Mouse (Mus musculus) ES-CJ7 (cell line): Measurements from ENCODE around the gene Mib2.
A peak's percentile ranks its signal among the peaks of the same experiment; 100 is the strongest.
"Not testable (repeated sequence)": the region's sequence is repeated elsewhere in the genome, so short reads cannot be mapped to it uniquely, and the experiment has no call there.

ENCODE experiments used
- DNase-seq: peaks from one replicate; pipeline ENCODE4 v3.0.0; 2011; ENCODE audit warnings: low read depth, low spot score

Mib2 gene

GRCm38 (mm10) chr4:155668689-155669597 is at the start of gene Mib2:
Gene Mib2, minus strand, starts transcription at chr4:155669198.
- DNase-seq: peak; percentile 98

GRCm38 (mm10) chr4:155710521-155711252 is 41.7 kb upstream of the Mib2 start:
- DNase-seq: no peak

GRCm38 (mm10) chr4:155708988-155709387 is 40.0 kb upstream of the Mib2 start:
- no peak for DNase-seq

GRCm38 (mm10) chr4:155708582-155708981 is 39.6 kb upstream of the Mib2 start:
- DNase-seq: no peak

- peak; percentile 47 for DNase-seq
Observed at GRCm38 (mm10) chr4:155705592-155705929, 36.6 kb upstream of the Mib2 start.

- peak; percentile 96 for DNase-seq
Observed at GRCm38 (mm10) chr4:155704721-155705591, 36.0 kb upstream of the Mib2 start, which contains the start of gene Ssu72. Gene Ssu72, plus strand, starts transcription at chr4:155704800.

- no peak for DNase-seq
Observed at GRCm38 (mm10) chr4:155703425-155703929, 34.5 kb upstream of the Mib2 start.

GRCm38 (mm10) chr4:155700425-155700824 is 31.4 kb upstream of the Mib2 start:
- peak; percentile 48 for DNase-seq

- peak; percentile 82 for DNase-seq
Observed at GRCm38 (mm10) chr4:155696261-155697255, 27.6 kb upstream of the Mib2 start.

- no peak for DNase-seq
Observed at GRCm38 (mm10) chr4:155695531-155696062, 26.6 kb upstream of the Mib2 start.

- DNase-seq: peak; percentile 74
Observed at GRCm38 (mm10) chr4:155694482-155695401, 25.7 kb upstream of the Mib2 start.

GRCm38 (mm10) chr4:155694111-155694481 is 25.1 kb upstream of the Mib2 start, which contains the start of gene Fndc10:
Gene Fndc10, plus strand, starts transcription at chr4:155694342.
- peak; percentile 60 for DNase-seq

- DNase-seq: peak; percentile 50
Observed at GRCm38 (mm10) chr4:155692421-155692820, 23.4 kb upstream of the Mib2 start.

GRCm38 (mm10) chr4:155690571-155691375 is 21.8 kb upstream of the Mib2 start:
- DNase-seq: no peak

- not testable (repeated sequence) for DNase-seq
Observed at GRCm38 (mm10) chr4:155687764-155688163, 18.8 kb upstream of the Mib2 start.

GRCm38 (mm10) chr4:155683670-155684277 is 14.8 kb upstream of the Mib2 start:
- DNase-seq: not testable (repeated sequence)

- no peak for DNase-seq
Observed at GRCm38 (mm10) chr4:155675991-155676390, 7.0 kb upstream of the Mib2 start.
